Mouse (Mus musculus) liver, embryonic 16.5 days (tissue): ENCODE measurements around the gene Dnmt1. TPM values are rescaled to one million over a fixed set of nuclear protein-coding genes. Genes with fewer than 3 reads are reported as not detected.

Experiments used
- ATAC-seq: fragments of 200-750 bp; cut with Nextera tagmentation; 2 replicates; pipeline ENCODE4 v1.8.0; 2017; ENCODE audit warnings: low read depth, mild to moderate bottlenecking, moderate number of reproducible peaks, moderate library complexity
- H3K27ac ChIP-seq: fragments of 300-500 bp; sonication (generic); 2 replicates; pipeline ENCODE4 v1.5.1; 2014; ENCODE audit warnings: mild to moderate bottlenecking, low read length
- H3K27me3 ChIP-seq: fragments of 300-500 bp; sonication (generic); 2 replicates; pipeline ENCODE4 v1.6.1; 2014; ENCODE audit warnings: low read depth, low read length, mixed read lengths; ENCODE audit not compliant: control insufficient read depth, insufficient read depth
- H3K36me3 ChIP-seq: fragments of 300-500 bp; sonication (generic); 2 replicates; pipeline ENCODE4 v1.6.1; 2014; ENCODE audit warnings: mild to moderate bottlenecking; ENCODE audit not compliant: control insufficient read depth, insufficient read depth
- H3K4me1 ChIP-seq: fragments of 300-500 bp; sonication (generic); 2 replicates; pipeline ENCODE4 v1.6.1; 2014; ENCODE audit warnings: low read depth, low read length, mixed read lengths; ENCODE audit not compliant: control insufficient read depth
- H3K4me2 ChIP-seq: fragments of 300-500 bp; sonication (generic); 2 replicates; pipeline ENCODE4 v1.6.1; 2014; ENCODE audit warnings: low read depth, low read length, mixed read lengths
- H3K4me3 ChIP-seq: fragments of 300-500 bp; sonication (generic); 2 replicates; pipeline ENCODE4 v1.5.1; 2014; ENCODE audit warnings: low read depth, mild to moderate bottlenecking, low read length
- H3K9ac ChIP-seq: fragments of 300-500 bp; sonication (generic); 2 replicates; pipeline ENCODE4 v1.6.1; 2014; ENCODE audit warnings: low read depth, low read length
- H3K9me3 ChIP-seq: fragments of 300-500 bp; sonication (generic); replicated peaks from 2 replicates; pipeline ENCODE4 v1.6.1; 2016; ENCODE audit warnings: low read length; ENCODE audit not compliant: control insufficient read depth
- WGBS: fragments of 180-500 bp; shearing (Covaris S2); extraction: QIAGEN DNeasy Blood & Tissue Kit; methylation state at CpG from one replicate; pipeline ENCODE4 v1.1.7; 2014; ENCODE audit not compliant: insufficient replicate concordance; 5-methylcytosine and 5-hydroxymethylcytosine counted together
- polyA plus RNA-seq: library from polyadenylated mRNA; unstranded; fragments of >200 nt; fragmentation: Nextera tagmentation; extraction: Ambion mirVana; gene quantifications from 2 replicates; pipeline ENCODE4 v1.2.1, GENCODE M21; 2015

Gene Dnmt1
- polyA plus RNA-seq, 1 experiment from 2014 or later = 55.7 TPM

GRCm38 (mm10) chr9:20951966-20952519 lies 7.6 kb downstream of the Dnmt1 start:
- Histone ChIP-seq H3K27ac (peak overlapping the region; percentile 93), H3K4me2 (peak overlapping the region; percentile 79), H3K36me3 (0 out of 2 replicates have a peak, but pooled peaks cover 3% of the 10 kb centered on the region), H3K4me1 (peaks cover 44% of the 10 kb centered on the region), H3K9me3 (no peaks in the 10 kb centered on the region), H3K27me3 (no peaks in the 10 kb centered on the region), H3K9ac (peak overlapping the region; percentile 89), H3K4me3 (peak overlapping the region; percentile 85)
- WGBS = under 1% methylated on average over 17 of the region's 17 CpGs
- ATAC-seq = no peak; the same call in 1 of the 2 replicates

DNA sequence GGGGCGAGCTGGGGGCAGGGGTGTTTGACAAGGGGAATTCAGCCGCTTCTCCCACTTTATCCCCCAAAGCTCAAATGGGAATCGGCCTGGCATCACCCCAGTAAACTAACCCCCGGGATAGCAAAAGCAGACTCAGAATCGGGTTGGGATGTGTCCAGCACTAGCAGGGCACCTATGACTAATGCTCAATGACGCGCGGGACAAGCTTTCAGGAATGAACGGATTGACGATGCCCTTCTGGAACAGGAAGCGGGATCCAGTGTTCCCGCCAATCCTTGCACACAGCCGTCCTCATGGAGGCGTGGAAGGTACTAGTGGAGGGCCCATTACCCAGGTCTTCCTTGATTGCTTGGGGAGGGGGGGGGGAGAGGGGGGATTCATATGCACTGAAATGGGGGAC lies 8.2 kb downstream of the Dnmt1 start:
- Histone ChIP-seq H3K4me2 (peak overlapping the region; percentile 79), H3K27me3 (no peaks in the 10 kb centered on the region), H3K9ac (peak overlapping the region; percentile 89), H3K9me3 (no peaks in the 10 kb centered on the region), H3K4me3 (peak overlapping the region; percentile 85), H3K4me1 (peaks cover 50% of the 10 kb centered on the region), H3K27ac (peak overlapping the region; percentile 93), H3K36me3 (0 out of 2 replicates have a peak, but pooled peaks cover 3% of the 10 kb centered on the region)
- no peak for ATAC-seq
- 8% methylated on average over 14 of the region's 14 CpGs for WGBS

- Histone ChIP-seq H3K27ac (no peak overlapping the region), H3K36me3 (0 out of 2 replicates have a peak, but pooled peaks cover 3% of the 10 kb centered on the region), H3K4me2 (peak overlapping the region; percentile 79), H3K4me1 (peaks cover 60% of the 10 kb centered on the region), H3K27me3 (no peaks in the 10 kb centered on the region), H3K4me3 (peak overlapping the region; percentile 85), H3K9me3 (no peaks in the 10 kb centered on the region), H3K9ac (peak overlapping the region; percentile 89; the same call in 1 of the 2 replicates)
- no peak for ATAC-seq
These were observed 9.3 kb downstream of the Dnmt1 start for GRCm38 (mm10) chr9:20950419-20950818.

DNA sequence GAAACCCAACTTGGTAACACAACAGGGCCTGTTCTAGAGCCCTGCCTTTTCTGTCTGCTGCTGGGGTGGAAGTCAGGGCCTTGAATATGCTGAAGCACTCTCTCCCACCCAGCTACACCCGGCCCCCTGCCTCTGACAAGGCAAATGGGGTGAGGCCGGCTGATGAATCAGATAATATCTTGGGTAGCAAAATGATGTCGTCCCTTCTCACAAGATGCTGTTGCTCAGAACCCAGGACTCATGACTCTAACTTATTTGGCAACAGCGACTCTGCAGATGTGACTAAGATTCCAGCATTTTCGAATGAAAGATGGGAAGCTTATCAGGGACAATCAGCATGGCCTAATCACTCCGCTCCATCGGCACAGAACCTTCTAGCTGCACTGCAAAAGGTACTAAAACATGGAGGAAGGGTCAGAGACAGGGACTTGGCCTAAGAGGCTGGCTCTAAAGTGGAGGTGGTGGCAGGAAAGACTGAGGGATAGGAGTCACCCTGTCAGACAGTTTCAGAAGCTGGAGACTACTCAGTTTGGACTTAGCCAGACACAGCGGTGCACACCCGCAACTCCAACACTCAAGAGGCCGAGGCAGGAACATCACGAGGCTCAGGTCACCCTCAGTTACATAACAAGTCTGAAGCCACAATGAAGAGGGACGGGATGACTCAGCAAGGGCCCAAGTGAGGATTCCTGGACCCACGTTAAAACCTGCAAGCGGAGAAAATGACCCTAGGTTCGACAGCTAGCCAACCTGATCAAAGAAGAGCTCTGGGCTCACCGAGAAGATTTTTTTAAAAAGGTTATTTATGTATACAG lies 13.4 kb downstream of the Dnmt1 start:
- no peak for ATAC-seq
- H3K27ac ChIP-seq = 0 out of 2 replicates have a peak overlapping the region, but pooled peaks have one; percentile 1
- peaks cover 51% of the 10 kb centered on the region for H3K4me1 ChIP-seq
- H3K9me3 ChIP-seq = no peaks in the 10 kb centered on the region
- no peak overlapping the region for H3K4me3 ChIP-seq
- WGBS = 58% methylated on average over 16 of the region's 16 CpGs
- H3K9ac ChIP-seq = no peak overlapping the region
- H3K4me2 ChIP-seq = no peak overlapping the region
- peaks cover 10% of the 10 kb centered on the region for H3K36me3 ChIP-seq
- no peaks in the 10 kb centered on the region for H3K27me3 ChIP-seq

DNA sequence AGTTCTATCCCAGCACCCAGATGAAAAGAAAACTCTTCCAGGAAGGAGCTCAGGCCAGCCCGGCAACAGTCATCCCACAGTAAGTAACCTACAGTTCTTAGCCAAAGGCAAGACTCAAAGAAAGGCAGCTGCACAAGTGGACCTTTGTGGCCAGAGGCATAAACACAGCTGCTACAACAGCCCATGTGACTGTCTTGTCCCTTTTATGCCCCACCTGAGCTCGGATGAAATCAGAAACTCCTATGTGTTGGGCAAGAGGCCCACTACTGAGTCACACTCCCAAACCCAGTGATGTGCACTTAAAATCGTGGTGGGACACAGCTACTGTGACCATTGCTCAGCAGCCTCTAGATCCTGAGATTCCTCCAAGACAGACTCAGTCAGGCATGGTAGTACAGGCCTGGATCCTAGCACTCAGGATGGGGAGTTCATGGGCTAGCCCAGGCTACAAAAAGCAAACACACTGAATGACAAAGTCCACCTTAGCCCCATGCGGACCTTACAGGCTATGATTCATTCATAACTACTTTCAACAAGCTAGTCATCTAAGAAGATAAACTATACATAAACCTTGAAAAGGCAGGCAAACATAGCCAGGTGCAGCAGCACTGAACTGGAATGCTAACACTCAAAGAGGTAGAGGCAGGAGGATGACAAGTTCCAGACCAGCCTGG lies 14.9 kb downstream of the Dnmt1 start:
- H3K9me3 ChIP-seq = no peaks in the 10 kb centered on the region
- no peak overlapping the region for H3K27ac ChIP-seq
- no peak for ATAC-seq
- H3K4me3 ChIP-seq = no peak overlapping the region
- peaks cover 39% of the 10 kb centered on the region for H3K4me1 ChIP-seq
- no peaks in the 10 kb centered on the region for H3K27me3 ChIP-seq
- no peak overlapping the region for H3K4me2 ChIP-seq
- H3K9ac ChIP-seq = no peak overlapping the region
- 74% methylated on average over 4 of the region's 4 CpGs for WGBS
- peaks cover 21% of the 10 kb centered on the region for H3K36me3 ChIP-seq

DNA sequence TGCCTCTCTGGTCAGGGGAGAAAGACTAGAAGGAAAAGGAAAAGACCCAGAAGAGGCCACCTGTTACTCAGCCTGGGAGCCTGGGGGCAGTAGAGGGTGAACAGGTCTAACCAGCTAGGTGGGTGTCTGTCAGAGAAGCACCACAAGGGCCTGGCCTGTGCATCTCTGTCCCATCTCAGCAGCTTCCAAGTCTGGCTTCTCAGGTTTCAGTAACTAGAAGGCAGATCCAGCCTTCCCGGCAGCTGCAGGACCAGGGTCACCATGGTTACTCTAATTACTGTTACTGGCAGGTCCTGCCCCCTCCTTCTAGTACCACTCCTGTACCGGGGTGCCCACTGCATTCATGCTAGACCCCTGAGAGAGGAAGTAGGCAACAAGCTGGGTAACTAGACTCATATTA lies 15.8 kb downstream of the Dnmt1 start:
- Histone ChIP-seq H3K9me3 (no peaks in the 10 kb centered on the region), H3K27ac (no peak overlapping the region), H3K9ac (no peak overlapping the region), H3K4me2 (no peak overlapping the region), H3K36me3 (peaks cover 30% of the 10 kb centered on the region), H3K4me3 (no peak overlapping the region), H3K4me1 (peaks cover 30% of the 10 kb centered on the region), H3K27me3 (no peaks in the 10 kb centered on the region)
- WGBS = 69% methylated on average over 2 of the region's 2 CpGs
- ATAC-seq = no peak

- Histone ChIP-seq H3K4me2 (no peak overlapping the region), H3K4me1 (peaks cover 26% of the 10 kb centered on the region), H3K27ac (no peak overlapping the region), H3K36me3 (peaks cover 35% of the 10 kb centered on the region), H3K9me3 (no peaks in the 10 kb centered on the region), H3K4me3 (no peak overlapping the region), H3K27me3 (no peaks in the 10 kb centered on the region), H3K9ac (no peak overlapping the region)
- whole genome bisulfite sequencing = 91% methylated on average over 7 of the region's 7 CpGs
- ATAC-seq = no peak
These were observed 16.3 kb downstream of the Dnmt1 start for GRCm38 (mm10) chr9:20943396-20943795.

GRCm38 (mm10) chr9:20923258-20923657 lies 36.4 kb downstream of the Dnmt1 start:
- no peaks in the 10 kb centered on the region for H3K4me1 ChIP-seq
- H3K4me2 ChIP-seq = no peak overlapping the region
- no peak overlapping the region for H3K4me3 ChIP-seq
- no peak for ATAC-seq
- no peaks in the 10 kb centered on the region for H3K9me3 ChIP-seq
- no peaks in the 10 kb centered on the region for H3K27me3 ChIP-seq
- H3K27ac ChIP-seq = no peak overlapping the region
- H3K9ac ChIP-seq = no peak overlapping the region
- WGBS = 84% methylated on average over 3 of the region's 3 CpGs
- H3K36me3 ChIP-seq = peaks cover 91% of the 10 kb centered on the region

DNA sequence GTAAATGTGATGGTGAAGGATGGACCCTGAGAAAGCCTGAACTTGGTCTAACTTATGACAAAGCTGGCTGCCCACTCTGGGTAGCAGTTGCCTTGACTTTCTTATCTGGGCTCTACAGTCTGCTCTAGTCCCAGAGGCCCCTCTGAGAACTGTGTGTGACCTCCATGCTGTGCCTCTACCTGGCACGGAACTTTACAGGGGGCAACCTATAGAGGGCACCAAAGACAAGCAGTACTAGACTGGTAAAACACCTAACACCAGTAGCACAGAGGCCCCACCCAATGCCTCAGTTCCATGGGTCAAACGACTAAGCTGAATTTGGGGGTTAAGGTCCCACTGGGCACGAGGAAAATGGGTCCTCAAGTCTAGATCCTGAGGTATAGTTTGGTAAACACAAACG lies 43.5 kb downstream of the Dnmt1 start:
- Histone ChIP-seq H3K27me3 (no peaks in the 10 kb centered on the region), H3K4me3 (no peak overlapping the region), H3K9ac (no peak overlapping the region), H3K4me1 (no peaks in the 10 kb centered on the region), H3K4me2 (no peak overlapping the region), H3K9me3 (no peaks in the 10 kb centered on the region), H3K27ac (no peak overlapping the region), H3K36me3 (peaks cover 97% of the 10 kb centered on the region)
- WGBS = 66% methylated on average over 4 of the region's 4 CpGs
- peak; percentile 71 for ATAC-seq
